Mouse (Mus musculus): ENCODE measurements around the gene Fam162b.

Fam162b gene

DNA sequence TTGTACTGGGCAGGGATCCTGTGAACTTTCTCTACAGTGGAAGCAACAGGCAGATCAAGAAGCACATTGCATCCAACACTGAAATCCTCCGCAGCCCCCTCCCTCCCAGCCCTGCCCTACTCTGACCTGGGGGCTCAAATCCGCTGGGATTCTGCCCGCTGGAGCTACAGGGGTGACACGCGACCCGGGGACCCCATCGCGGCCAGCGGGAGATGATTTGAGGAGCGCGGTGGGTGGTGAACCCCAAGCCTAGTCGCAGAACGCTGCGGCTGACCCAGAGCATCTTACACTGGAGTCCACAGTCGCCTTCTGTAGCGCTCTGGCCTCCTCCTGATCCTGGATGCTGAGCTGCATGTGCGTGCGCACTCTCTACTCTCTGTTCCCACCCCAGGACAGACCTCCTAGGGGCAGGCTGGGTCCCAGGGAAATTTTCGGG lies at the start of gene Fam162b:
Gene Fam162b (minus strand): TSS at position 379 of the 436 bp plus-strand sequence.
- in situ Hi-C loops (cut with MboI; ENCODE audit: low pct_unique_long_range_greater_than_20kb in 1 of 2, low sequenced_read_pairs in 2 of 2, unreplicated experiment in 1 of 2): no loop called here

DNA sequence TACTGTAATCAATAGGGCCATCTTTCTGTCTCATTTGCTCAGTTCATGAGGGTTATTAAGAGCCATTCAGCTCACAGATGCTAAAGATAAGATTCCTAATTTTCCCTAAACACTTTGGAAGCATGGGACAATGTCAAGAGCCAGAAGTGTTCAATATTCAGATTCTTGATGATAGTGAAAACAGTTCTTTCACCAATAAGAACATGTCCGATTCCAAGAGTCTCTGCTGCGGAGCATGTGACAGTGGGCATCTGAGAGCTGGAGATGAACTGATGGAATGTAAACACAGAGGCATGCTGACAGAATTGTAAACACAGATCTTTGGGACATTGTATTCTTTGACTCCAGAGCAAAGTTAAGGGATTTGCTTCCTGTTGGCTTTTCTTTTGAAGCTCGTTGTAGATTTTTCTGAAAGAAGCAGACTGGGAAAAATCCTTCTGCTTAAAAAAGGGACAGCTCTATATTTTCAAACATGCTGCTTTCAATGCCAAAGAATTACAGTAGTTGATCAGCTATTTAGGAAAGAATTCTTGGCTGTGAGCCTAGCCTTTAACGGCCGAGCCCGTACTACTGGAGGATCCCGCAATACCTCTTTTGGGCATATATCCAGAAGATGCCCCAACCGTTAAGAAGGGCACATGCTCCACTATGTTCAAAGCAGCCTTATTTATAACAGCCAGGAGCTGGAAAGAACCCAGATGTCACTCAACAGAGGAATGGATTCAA lies 41.3 kb upstream of the Fam162b start, which contains the start of gene Gprc6a:
Gene Gprc6a (minus strand): TSS at position 51 of the 726 bp plus-strand sequence.
- in situ Hi-C loops (cut with MboI; ENCODE audit: low pct_unique_long_range_greater_than_20kb in 1 of 2, low sequenced_read_pairs in 2 of 2, unreplicated experiment in 1 of 2): no loop called here

DNA sequence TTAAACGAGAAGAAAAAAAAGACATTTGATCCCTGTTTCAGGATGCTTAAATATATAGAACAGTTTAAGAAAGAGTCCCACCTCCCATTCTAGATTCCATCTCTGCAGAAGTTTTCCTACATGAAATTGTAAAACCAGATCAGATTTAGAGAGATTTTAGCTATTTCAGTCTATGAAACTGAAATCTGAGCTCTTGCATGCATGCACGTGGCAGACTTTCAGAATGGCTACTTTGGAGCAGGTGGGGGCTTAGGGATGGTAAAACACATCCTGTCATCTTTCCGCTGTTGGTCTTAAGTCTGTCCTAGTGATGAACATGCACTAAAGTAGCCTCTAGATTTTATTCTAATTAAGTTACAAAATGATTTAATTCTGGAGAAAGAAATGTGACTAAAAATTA lies 30.9 kb upstream of the Fam162b start:
- in situ Hi-C loops (cut with MboI; ENCODE audit: low pct_unique_long_range_greater_than_20kb in 1 of 2, low sequenced_read_pairs in 2 of 2, unreplicated experiment in 1 of 2): no loop called here

DNA sequence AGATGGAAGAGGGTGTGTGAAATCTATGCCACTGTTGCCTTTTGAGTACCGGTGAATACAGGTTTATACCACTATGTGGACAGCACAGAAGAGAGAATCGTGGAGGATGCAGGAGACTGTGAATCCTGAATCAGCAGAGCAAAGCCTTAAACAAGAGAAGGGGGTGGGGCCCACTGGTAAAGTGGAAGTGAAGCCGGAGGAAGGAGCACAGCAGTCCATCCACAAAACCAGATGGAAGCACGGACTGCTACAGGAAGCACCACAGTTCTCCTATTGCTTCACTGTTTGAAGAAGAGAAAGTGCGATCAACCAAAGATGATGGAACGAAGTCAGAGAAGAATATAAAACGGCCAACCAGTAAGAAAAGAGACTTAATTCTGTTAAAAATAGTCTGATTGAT lies 29.8 kb upstream of the Fam162b start:
- in situ Hi-C loops (cut with MboI; ENCODE audit: low pct_unique_long_range_greater_than_20kb in 1 of 2, low sequenced_read_pairs in 2 of 2, unreplicated experiment in 1 of 2): no loop called here

DNA sequence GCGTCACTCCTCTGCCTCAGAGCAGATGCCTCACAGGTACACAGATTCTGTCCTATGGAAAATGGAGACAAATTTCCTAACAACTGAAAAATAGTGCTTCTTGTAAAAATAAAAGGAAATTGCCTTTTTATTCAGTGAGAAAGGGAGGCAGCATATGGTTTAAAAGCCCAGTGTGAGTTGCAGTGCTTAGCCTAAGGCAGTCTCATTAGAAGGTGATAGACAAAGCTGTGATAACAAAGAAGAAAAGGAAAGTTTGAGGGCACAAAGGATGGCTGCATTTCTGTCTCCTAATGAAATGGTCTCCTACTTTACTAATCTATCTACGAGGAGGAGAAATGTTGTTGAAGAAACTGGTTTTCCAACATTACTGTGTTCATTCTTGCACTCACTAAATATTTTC lies 28.2 kb upstream of the Fam162b start:
- in situ Hi-C loops (cut with MboI; ENCODE audit: low pct_unique_long_range_greater_than_20kb in 1 of 2, low sequenced_read_pairs in 2 of 2, unreplicated experiment in 1 of 2): no loop called here

DNA sequence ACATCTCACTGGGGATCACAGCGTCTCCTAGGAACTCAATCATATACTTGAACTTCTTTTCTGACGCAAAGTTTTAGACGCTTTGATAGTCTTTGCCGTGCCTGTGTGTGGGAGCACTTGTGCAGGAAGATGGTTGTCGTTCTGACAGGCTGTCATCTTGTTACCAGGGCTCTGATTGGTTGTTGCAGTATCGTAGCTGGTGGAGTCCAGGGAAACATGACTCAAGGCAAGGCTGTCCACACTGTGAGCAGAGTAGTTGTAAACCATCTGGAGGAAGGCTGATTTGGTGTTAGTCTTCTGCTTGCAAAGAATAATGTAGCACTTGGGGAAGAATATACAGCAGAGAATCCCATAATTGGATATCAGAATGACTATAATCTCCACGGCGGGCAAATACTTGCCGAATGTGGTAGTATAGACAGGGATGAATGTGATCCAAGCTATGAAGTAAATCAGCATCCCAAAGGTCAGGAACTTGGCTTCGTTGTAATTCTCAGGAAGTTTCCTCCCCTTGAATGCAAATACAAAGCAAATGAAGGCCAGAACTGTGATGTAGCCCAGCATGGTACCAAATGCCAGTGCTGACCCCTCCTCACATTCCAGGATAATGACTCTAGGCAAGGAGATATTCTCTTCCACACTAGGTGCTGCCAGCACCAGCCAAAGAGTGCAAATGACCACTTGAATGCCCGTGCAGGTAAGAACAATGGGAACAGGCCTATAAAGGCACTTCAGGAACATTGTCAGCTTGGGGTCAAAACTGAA lies 24.7 kb upstream of the Fam162b start:
- in situ Hi-C loops (cut with MboI; ENCODE audit: low pct_unique_long_range_greater_than_20kb in 1 of 2, low sequenced_read_pairs in 2 of 2, unreplicated experiment in 1 of 2): no loop called here

DNA sequence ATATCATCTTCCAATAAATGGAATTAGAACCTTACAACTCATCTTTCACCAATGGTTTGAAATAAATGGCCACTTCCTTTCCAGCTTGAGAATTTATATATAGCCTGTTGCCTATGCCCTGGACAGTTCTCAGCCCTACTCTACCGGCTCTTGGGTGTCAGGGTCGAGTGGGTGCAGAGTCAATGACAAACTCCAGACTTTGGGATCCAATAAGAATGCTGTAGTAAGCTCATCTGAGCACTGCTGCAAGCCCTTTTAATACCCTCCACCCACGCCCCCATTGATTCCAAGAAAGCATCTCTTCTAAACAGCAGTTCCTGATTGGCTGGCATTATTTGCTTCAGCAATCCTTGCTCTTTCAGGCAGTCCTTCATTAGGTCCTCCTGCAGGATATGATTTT lies 23.1 kb upstream of the Fam162b start:
- in situ Hi-C loops (cut with MboI; ENCODE audit: low pct_unique_long_range_greater_than_20kb in 1 of 2, low sequenced_read_pairs in 2 of 2, unreplicated experiment in 1 of 2): no loop called here

DNA sequence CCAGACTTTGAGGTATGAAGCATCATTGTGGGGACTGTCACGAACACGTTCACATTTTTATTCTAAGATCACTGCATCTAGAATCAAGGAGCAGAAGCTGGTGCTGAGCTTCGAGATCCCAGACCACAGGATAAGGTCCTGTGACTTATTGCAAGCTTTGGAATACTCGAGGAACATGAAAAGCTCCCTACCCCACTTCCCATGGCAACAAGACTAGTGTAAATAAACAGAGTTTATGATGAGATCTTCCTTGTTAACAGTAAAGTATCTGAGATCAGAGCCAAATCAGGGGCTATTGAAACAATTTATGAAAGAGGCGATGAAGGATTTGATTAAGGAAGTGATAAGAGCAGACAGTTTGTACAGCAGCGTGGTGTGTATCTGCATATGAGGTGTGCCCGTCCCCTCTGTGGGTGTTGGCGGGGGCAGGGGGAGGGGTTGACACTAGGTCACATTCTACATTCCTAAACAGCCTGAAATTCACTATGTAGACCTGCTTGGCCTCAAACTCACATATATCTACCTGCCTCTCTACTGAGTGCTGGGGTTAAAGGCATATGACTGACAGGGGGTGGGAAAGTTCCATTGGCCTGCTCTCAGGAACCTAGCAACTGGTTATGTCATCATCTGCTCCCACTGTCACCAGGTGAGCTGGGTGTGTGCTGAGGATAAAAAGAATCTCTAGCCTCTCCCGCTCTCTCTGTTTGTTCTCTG lies 21.8 kb upstream of the Fam162b start:
- in situ Hi-C loops (cut with MboI; ENCODE audit: low pct_unique_long_range_greater_than_20kb in 1 of 2, low sequenced_read_pairs in 2 of 2, unreplicated experiment in 1 of 2): no loop called here

DNA sequence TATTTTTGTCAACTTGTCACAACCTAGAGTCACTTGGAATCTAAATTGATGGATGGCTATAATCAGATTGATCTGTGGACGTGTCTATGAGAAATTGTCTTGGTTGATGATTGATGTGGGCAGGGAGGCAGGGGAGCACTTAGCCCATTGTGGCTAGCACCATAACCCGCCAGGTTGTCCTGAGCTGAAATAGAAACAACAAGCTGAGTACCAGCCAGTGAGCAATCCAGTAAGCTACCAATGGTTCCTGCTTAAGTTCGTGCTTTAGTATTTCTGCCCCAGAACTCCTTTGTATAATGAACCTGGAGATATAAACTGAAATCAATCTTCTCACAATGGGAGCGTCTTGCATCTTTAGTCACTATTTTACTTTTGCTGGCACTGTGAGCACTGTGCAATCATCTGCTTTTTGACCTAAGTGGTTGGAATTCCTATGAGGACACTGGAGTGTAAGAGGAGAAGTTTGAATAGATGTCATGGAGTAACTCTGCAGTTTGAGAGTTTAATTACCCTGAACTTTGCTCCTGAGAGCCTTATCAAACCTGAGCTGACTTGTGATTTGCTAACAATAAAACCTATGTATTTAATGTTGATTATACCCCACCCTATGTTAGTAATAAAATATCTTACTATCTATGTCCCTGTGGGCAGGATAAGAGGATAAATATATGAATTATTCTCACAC lies 19.6 kb upstream of the Fam162b start:
- in situ Hi-C loops (cut with MboI; ENCODE audit: low pct_unique_long_range_greater_than_20kb in 1 of 2, low sequenced_read_pairs in 2 of 2, unreplicated experiment in 1 of 2): no loop called here

DNA sequence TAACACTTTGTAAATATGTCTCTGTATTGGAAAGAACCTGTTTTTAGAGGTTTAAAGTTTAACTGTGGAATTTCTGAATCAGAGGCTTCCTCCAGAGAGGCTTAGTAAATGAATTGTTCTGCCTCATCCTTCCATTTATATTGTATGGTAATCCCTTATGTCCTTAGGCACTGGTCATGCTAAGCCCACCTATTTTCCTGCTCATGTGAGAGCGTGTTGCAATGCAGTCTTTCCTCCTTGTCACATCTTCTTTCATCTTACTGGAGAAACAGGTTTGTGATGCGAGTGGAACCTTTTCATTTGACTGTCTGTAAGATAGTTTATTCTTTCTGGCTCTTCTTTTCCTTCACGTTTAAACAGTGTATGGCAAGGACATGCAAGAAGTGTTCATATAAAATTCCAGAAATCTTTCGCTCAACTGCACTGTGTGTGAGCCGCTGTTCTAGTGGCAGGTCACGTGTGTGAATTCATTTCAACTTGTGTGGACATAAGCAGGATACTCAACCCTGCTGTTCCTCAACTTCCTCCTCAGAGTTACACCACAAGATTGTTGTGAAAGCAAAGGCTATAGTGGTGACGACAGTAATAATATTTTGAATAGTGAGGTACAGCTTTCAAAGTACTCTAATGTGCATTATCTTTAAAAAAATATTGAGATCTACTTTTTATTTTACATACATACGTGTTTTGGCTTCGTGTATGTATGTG lies 6.8 kb upstream of the Fam162b start:
- in situ Hi-C loops (cut with MboI; ENCODE audit: low pct_unique_long_range_greater_than_20kb in 1 of 2, low sequenced_read_pairs in 2 of 2, unreplicated experiment in 1 of 2): no loop called here

DNA sequence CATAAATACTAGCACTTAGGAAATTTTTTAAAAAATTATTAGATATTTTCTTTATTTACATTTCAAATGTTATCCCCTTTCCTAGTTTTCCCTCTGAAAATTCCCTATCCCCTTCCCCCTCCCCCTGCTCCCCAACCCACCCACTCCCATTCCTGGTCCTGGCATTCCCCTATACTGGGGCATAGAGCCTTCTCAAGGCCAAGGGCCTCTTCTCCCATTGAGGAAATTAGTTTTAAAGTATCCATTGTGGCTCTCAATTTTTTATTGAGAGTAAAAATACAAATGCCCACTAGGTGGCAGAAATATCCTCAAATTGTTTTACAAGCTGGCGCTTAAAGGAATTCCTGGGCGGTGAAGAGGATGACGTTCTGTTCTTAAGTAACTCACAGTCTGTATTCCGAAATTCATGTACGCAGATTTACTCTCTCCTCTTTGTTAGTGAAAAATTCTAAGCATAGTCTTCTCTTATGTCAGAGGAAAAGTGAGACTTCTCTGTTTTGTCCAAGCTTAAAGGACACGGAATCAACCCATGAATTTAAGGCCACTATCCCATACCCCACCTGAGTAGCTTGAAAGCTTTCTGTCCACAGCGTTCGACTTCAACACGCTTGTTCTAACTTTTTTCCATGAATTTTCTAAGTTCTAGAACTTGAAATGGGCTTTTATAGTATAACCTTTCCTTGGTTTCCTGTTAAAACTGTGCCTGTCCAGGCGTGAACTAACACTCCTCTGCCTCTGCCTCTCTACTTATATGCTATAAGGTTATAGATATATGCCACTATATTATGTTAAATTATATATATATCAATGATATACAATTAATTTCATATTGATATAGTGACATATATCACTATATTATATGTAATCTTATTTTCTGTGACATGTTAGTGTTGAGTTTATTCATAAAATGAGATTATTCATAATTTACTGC lies 4.9 kb upstream of the Fam162b start:
- in situ Hi-C loops (cut with MboI; ENCODE audit: low pct_unique_long_range_greater_than_20kb in 1 of 2, low sequenced_read_pairs in 2 of 2, unreplicated experiment in 1 of 2): no loop called here

DNA sequence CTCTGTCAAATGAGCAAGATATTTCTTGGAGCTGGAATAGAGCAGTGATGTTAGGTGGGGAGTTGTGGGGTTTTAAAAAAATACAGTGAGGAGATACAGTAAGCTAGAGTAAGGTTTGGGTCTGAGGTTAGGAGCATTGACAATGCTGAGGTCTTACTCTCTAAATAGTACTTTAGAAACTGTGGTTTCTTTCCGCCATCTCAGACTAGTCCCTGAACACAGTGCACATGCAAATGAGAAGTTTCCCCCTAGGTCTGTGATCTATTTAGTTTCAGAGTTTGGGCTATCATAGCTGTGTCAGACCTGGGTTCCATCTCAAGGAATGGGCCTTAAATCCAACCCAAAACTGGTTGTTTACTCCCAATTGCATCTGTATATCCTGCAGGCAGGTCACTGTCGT lies 1.3 kb upstream of the Fam162b start:
- in situ Hi-C loops (cut with MboI; ENCODE audit: low pct_unique_long_range_greater_than_20kb in 1 of 2, low sequenced_read_pairs in 2 of 2, unreplicated experiment in 1 of 2): no loop called here

DNA sequence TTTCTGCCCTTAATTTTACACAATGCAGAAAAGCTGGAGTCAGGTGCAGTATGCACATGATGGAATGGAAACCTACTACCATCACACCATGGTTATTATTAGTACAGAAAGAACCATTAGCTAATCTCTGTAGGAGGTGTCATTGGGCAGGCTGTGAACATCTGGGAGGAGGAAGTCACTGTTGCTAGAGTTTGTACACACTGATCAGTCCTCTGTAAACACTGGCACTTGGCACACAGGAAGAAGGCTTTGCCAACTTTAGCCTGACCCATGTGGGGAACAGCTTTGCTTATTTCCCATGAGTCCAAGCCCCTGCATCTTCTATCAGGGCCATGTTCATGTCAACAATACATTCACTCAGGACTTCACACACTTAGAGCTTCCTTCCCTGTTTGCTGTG lies 5.4 kb downstream of the Fam162b start:
- in situ Hi-C loops (cut with MboI; ENCODE audit: low pct_unique_long_range_greater_than_20kb in 1 of 2, low sequenced_read_pairs in 2 of 2, unreplicated experiment in 1 of 2): no loop called here

DNA sequence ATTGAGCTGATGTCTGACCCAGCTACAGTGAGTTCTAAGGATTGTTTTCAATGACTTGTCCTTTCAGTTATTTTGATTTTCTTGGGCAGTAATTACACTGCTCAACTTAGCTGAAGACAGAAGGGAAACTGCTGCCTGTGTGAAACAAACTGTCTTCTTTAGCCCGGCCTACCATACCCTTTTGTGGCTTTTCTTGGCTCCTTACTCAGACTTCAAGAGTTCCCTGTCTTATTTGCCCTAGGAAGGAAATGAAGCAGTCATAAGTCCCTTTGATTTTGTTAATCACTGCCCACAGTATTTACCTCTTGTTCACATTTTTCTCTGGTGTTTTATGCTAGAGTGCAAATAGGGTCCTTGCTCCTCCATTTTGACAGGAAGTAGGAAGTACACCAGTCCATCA lies 5.9 kb downstream of the Fam162b start:
- in situ Hi-C loops (cut with MboI; ENCODE audit: low pct_unique_long_range_greater_than_20kb in 1 of 2, low sequenced_read_pairs in 2 of 2, unreplicated experiment in 1 of 2): no loop called here

DNA sequence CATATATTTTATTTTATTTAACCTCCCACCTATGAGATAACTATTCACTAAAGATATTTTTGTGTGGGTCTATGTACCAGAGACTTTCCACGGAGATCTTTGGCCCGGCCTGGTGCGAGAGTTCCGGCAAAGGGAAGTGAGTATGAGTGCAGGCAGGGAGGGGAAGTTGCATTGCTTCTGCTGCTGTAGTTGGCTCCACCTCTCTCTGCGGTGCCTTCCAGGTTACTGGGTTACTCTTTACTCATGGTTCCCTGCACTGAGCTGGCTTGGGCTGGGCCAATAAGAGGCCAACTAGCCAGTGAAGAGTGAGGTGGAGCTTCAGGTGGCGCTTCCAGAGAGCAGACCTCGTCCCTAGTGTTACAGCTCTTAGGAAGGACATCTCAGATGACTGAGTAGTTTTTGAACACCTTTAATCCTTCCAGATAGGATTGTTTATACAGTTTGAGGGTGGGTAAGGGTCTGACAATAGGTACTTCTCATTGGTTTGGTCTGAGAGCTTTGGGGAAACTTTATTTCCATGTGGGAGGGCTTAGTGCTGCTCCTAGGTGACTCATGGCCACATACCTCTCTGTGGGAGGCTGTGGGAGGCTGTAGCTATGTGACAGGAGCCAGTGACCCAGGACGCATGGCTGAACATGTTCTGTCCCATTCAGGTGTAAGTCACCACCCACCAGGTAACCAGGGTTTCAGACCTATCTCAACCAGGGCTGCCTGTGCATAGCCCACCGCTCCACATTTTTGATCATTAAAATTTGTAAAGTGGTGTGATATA lies 18.9 kb downstream of the Fam162b start:
- in situ Hi-C loops (cut with MboI; ENCODE audit: low pct_unique_long_range_greater_than_20kb in 1 of 2, low sequenced_read_pairs in 2 of 2, unreplicated experiment in 1 of 2): no loop called here

DNA sequence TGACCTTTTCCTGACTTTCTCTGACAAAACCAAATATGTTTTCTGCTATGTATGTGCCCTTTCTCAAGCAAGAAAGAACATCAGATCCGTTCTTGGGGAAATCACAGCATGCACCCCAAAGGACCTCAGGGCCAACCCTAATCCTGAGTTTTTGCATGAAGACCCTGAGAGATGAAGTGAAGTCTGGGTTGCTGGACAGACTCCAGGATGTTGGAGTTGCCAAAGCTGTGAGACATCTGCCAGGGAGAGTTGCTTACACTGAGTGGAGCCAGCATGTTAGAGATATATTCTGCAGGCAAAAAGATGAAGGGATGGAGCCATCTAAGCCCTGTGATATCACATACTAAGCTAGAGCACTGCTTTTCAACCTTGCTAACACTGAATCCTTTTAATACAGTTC lies 34.3 kb downstream of the Fam162b start:
- in situ Hi-C loops (cut with MboI; ENCODE audit: low pct_unique_long_range_greater_than_20kb in 1 of 2, low sequenced_read_pairs in 2 of 2, unreplicated experiment in 1 of 2): loop anchor here in 1 of 2 experiments (10.0 kb wide), 1 partner anchor 219 kb away; no protein-coding TSS in a partner anchor

Data from mouse embryonic stem cell (cell line).